Mouse (Mus musculus): ENCODE data around the gene Slfn4. TPM values are rescaled to one million over a fixed set of nuclear protein-coding genes. Genes with fewer than 3 reads are reported as not detected.
"Not testable (repeated sequence)": the region's sequence is repeated elsewhere in the genome, so short reads cannot be mapped to it uniquely, and the experiment has no call there.

The Slfn4 gene
- polyA plus RNA-seq, 1 experiment from 2014 or later: not detected

DNA sequence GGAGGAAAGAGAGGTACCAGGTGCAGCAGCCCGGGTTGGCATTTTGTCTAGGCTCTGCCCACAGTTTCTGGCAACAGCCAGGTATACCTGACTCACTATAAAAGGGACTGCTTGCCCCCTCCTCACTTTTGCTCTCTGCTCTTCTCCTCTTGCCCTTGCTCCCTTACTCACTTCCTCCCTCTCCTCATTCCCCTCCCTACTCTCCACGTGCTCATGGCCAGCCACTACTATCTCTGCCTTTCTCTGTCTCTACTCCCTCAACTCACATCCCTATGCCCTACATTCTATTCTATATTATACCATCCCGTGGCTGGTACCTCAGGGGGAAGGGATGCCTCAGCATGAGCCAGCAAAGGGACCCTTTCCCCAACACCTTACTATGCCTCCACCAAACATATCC lies 49.8 kb downstream of the Slfn4 start:
- Histone ChIP-seq H3K9ac (no peak overlapping the region), H3K36me3 (ENCODE audit: poor library complexity, severe bottlenecking) (no peaks in the 10 kb centered on the region), H3K27ac (no peak overlapping the region), H3K9me3 (replicated peaks) (no peaks in the 10 kb centered on the region), H3K27me3 (no peaks in the 10 kb centered on the region), H3K4me2 (no peak overlapping the region), H3K4me1 (no peaks in the 10 kb centered on the region), H3K4me3 (no peak overlapping the region)
- 73% methylated on average over 3 of the region's 3 CpGs for WGBS
- no peak for ATAC-seq

DNA sequence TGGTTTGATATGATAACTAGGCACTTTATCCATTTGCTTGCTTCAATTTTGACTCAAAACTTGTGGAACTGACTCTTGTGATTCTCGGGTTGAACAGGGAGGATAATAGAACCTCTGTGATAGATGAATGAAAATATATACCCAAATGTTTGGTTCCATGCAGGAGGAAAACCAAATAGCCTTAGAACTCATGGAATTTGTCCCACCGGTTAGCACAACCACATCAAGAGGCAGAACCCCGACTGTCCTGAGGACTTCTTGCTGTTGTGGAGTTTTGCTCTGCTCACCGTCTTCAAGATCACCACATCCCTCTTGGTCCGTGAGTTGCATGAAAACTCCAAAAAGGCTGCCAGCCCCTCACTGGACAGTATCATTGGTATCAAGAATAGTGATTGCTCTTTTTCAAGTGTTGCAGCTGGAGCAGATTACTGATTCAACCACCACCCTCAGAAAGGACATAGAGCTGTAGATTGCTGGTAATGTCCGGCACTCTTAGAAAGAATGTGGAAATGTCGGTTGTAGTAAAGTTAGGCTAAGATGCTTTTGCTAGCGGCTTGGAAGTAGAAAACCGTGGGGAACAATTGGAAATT lies 50.5 kb downstream of the Slfn4 start:
- Histone ChIP-seq H3K36me3 (ENCODE audit: poor library complexity, severe bottlenecking) (no peaks in the 10 kb centered on the region), H3K4me1 (no peaks in the 10 kb centered on the region), H3K27ac (no peak overlapping the region), H3K4me2 (no peak overlapping the region), H3K9ac (no peak overlapping the region), H3K27me3 (no peaks in the 10 kb centered on the region), H3K9me3 (replicated peaks) (no peaks in the 10 kb centered on the region), H3K4me3 (no peak overlapping the region)
- 89% methylated on average over 9 of the region's 9 CpGs for WGBS
- ATAC-seq: no peak

DNA sequence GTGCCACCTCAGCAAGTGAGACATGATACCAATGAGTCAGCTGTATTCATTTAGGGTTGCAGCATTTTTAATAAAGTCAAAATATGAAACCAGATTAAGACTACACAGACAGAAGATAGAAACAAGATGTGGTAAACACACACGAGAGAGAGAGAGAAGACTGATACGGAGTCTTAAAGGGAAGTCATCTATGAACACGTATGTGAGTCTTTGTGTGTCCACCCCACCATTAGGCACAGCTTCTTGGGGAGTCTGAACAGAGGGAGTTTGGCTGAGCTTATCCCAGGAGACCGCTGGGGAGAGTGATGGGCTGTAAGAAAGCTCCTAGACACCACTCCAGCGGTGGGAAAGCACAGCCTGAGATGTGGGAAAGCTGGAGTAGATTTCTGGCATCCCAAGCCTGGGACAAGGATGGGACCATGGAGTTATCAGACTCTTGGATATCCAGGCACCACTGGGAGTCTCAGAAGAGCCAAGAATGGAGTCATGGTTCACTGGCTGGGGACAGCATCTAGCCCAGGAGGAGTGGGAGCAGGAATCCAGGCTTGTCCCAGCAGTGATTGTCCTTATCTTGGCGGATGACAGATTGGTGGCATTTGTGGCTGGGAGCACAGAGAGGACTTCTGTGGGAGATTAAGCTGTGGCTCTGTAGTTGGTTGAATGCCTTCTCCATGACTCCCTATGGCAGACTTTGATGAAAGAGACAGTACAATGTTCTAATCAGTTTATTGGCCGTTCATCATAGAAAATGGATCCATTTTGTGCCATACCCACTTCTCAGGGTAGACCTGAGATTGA lies 53.1 kb downstream of the Slfn4 start:
- no peaks in the 10 kb centered on the region for H3K36me3 ChIP-seq (ENCODE audit: poor library complexity, severe bottlenecking)
- H3K27me3 ChIP-seq: no peaks in the 10 kb centered on the region
- no peak for ATAC-seq
- 89% methylated on average over 7 of the region's 7 CpGs for WGBS
- no peaks in the 10 kb centered on the region for H3K4me1 ChIP-seq
- H3K4me3 ChIP-seq: no peak overlapping the region
- no peak overlapping the region for H3K4me2 ChIP-seq
- no peaks in the 10 kb centered on the region for H3K9me3 ChIP-seq (replicated peaks)
- no peak overlapping the region for H3K27ac ChIP-seq
- H3K9ac ChIP-seq: no peak overlapping the region

DNA sequence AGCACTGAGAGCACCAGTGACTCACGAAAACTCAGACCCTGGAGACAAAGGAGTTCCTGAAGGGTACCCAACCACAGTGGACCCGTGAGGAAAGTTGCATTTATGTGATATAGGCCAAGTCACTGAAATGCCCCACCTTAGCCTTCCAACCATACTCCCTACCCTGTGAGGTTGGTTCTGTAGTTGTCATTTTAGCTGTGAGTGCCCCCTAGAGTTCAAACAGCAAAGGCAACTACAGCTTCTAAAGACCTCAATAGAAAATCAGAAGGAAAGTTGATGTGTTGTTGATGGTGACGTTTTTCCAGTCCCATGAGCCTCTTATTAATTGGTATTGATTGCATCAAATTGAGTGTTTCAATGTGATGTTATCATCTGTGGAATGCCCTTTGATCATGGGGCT lies 56.0 kb downstream of the Slfn4 start:
- WGBS: 69% methylated on average over 3 of the region's 3 CpGs
- Histone ChIP-seq H3K4me1 (no peaks in the 10 kb centered on the region), H3K9me3 (replicated peaks) (no peaks in the 10 kb centered on the region), H3K36me3 (ENCODE audit: poor library complexity, severe bottlenecking) (no peaks in the 10 kb centered on the region), H3K4me2 (no peak overlapping the region), H3K9ac (no peak overlapping the region), H3K27me3 (no peaks in the 10 kb centered on the region), H3K4me3 (no peak overlapping the region), H3K27ac (no peak overlapping the region)
- ATAC-seq: no peak

DNA sequence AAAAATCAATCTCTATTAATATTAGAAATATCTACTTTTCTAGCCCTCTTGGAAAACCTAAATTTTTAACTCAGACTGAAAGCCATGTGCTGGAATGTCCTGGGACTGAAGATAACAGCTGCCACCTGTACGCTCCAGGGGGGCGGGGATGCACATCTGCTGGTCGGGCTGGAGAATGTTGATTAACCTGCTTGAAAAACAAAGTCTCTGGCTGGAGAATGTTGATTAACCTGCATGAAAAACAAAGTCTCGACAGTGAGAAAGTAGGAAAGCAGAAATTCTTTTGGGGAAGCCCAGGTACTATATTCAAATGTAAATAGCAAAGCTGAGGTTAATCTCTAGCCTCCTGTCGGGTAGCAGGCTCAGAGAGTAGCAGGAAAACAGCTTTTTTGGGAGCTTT lies 58.6 kb downstream of the Slfn4 start:
- not testable (repeated sequence) for H3K4me1 ChIP-seq; H3K9me3 ChIP-seq (replicated peaks); H3K27ac ChIP-seq; H3K9ac ChIP-seq; H3K36me3 ChIP-seq (ENCODE audit: poor library complexity, severe bottlenecking); ATAC-seq; H3K27me3 ChIP-seq; H3K4me3 ChIP-seq; H3K4me2 ChIP-seq
- 38% methylated on average over 5 of the region's 5 CpGs for WGBS

DNA sequence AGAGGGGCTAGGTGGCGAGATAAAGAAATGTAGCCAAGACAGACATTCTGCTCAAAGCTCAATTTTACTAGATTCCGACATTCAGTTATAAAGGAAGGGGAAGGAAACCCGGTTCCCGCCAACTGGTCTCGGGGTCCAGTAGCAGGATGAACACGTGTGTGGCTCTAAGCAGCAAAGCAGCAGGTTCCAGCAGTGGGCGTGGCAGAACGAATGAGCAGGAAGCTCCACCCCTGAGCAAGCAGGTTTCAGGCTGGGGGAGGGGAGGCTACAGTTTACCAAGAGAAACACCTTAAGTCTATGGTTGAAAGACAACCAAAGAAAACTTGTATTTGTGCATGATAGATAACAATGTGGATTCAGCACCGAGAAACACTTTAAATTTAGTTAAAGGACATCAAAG lies 62.4 kb downstream of the Slfn4 start:
- not testable (repeated sequence) for ATAC-seq; H3K9ac ChIP-seq; H3K4me3 ChIP-seq; H3K4me1 ChIP-seq; H3K27ac ChIP-seq; H3K27me3 ChIP-seq; H3K36me3 ChIP-seq (ENCODE audit: poor library complexity, severe bottlenecking); H3K9me3 ChIP-seq (replicated peaks); H3K4me2 ChIP-seq
- 91% methylated on average over 9 of the region's 9 CpGs for WGBS

DNA sequence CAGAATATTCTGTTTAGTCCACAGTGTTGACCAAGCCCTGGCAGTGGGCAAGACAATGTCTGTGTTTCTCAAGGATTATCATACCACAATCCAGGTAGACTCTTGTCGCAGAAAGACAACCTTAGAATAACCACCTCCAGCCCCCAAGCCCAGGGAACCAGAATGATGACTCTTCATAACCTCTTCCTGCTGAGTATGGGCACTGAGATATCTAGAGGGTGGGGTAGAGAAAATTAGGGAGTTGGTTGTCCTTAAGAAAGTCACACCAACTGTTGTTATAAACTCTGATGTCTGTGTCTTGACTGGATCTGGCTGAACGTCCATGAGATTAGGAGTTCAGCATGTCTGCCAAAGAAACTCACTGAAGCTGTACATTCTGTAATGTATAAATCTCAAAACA lies 63.4 kb downstream of the Slfn4 start:
- H3K4me1 ChIP-seq: no peaks in the 10 kb centered on the region
- 83% methylated on average over 2 of the region's 2 CpGs for WGBS

DNA sequence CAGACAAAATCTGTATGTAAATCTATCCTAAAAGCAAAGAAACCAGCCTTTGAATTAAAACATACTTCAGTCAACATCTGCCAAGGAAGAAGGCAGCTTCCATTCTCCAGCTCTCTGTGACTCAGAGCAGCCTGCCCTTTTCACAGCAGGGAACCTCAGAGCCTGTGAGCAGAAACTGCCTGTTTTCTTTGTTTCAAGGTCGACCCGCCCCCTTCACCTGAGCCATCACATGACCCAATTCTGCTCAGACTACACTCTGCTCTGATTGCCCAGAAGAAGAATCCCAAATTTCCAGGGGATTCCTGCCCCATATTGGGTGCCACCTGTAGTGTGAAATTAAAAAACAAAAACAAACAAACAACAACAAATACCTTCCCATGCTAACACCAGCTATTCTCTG lies 64.8 kb downstream of the Slfn4 start:
- 21% methylated on average over 2 of the region's 2 CpGs for WGBS
- H3K9ac ChIP-seq: no peak overlapping the region
- H3K4me3 ChIP-seq: no peak overlapping the region
- ATAC-seq: no peak
- no peaks in the 10 kb centered on the region for H3K4me1 ChIP-seq
- H3K27me3 ChIP-seq: no peaks in the 10 kb centered on the region
- H3K27ac ChIP-seq: no peak overlapping the region
- H3K4me2 ChIP-seq: no peak overlapping the region
- H3K9me3 ChIP-seq (replicated peaks): no peaks in the 10 kb centered on the region
- no peaks in the 10 kb centered on the region for H3K36me3 ChIP-seq (ENCODE audit: poor library complexity, severe bottlenecking)

More for the DNA sequence above, 63.4 kb downstream of the Slfn4 start:
- no peaks in the 10 kb centered on the region for H3K36me3 ChIP-seq (ENCODE audit: poor library complexity, severe bottlenecking)
- no peaks in the 10 kb centered on the region for H3K9me3 ChIP-seq (replicated peaks)
- H3K9ac ChIP-seq: no peak overlapping the region
- no peak for ATAC-seq
- H3K27ac ChIP-seq: no peak overlapping the region
- H3K27me3 ChIP-seq: no peaks in the 10 kb centered on the region
- H3K4me3 ChIP-seq: no peak overlapping the region
- no peak overlapping the region for H3K4me2 ChIP-seq

Other genes with a start within 250 kb of the Slfn4 start
- gene Slfn5, start 223.8 kb upstream of the Slfn4 start, polyA plus RNA-seq (2015; fragmentation: Nextera tagmentation; extraction: Ambion mirVana): 0.18 and 0.30 TPM in 2 replicates
- gene Slfn9, start 183.4 kb upstream of the Slfn4 start, polyA plus RNA-seq (2015; fragmentation: Nextera tagmentation; extraction: Ambion mirVana): 9.3 and 10.2 TPM in 2 replicates
- 0.09 and 0.17 TPM in 2 replicates for gene Slfn8, start 154.4 kb upstream of the Slfn4 start, polyA plus RNA-seq (2015; fragmentation: Nextera tagmentation; extraction: Ambion mirVana)
- gene Slfn2, start 110.1 kb upstream of the Slfn4 start, polyA plus RNA-seq (2015; fragmentation: Nextera tagmentation; extraction: Ambion mirVana): 0.28 and 0.61 TPM in 2 replicates
- gene Slfn1, start 58.3 kb upstream of the Slfn4 start, polyA plus RNA-seq (2015; fragmentation: Nextera tagmentation; extraction: Ambion mirVana): not detected in 2 replicates
- gene Slfn3, start 16.1 kb downstream of the Slfn4 start, polyA plus RNA-seq (2015; fragmentation: Nextera tagmentation; extraction: Ambion mirVana): 0.13 and 0.26 TPM in 2 replicates
- gene Slfn14, start 111.5 kb downstream of the Slfn4 start, polyA plus RNA-seq (2015; fragmentation: Nextera tagmentation; extraction: Ambion mirVana): 0.04 and 0.14 TPM in 2 replicates
- gene Ap2b1, start 123.8 kb downstream of the Slfn4 start, polyA plus RNA-seq (2015; fragmentation: Nextera tagmentation; extraction: Ambion mirVana): 82.2 and 85.4 TPM in 2 replicates
- gene Pex12, start 127.4 kb downstream of the Slfn4 start, polyA plus RNA-seq (2015; fragmentation: Nextera tagmentation; extraction: Ambion mirVana): 17.7 and 18.2 TPM in 2 replicates
- gene Rasl10b, start 234.0 kb downstream of the Slfn4 start, polyA plus RNA-seq (2015; fragmentation: Nextera tagmentation; extraction: Ambion mirVana): 6.5 and 9.9 TPM in 2 replicates

All from forebrain, embryonic 13.5 days (tissue).